Mouse (Mus musculus) MEL (cell line): ENCODE data around the gene Psat1.

Source experiments
- CTCF ChIP-seq, 3 experiments: IDR thresholded peaks in 2 of 3; conservative IDR thresholded peaks in 1 of 3; 2 replicates each; pipeline ENCODE4 v1.5.1; 2011 to 2012; ENCODE audit warnings: low read length in 3 of 3, low read depth in 2 of 3, mild to moderate bottlenecking in 2 of 3, improper control_type of control experiment in 1 of 3, inconsistent platforms in 1 of 3, mixed read lengths in 1 of 3, moderate library complexity in 1 of 3; ENCODE audit not compliant: control insufficient read depth in 1 of 3, insufficient read depth in 1 of 3, poor library complexity in 1 of 3, severe bottlenecking in 1 of 3
- EP300 ChIP-seq, 2 experiments: IDR thresholded peaks; 2 replicates each; pipeline ENCODE4 v1.6.1; 2011; ENCODE audit warnings: improper control_type of control experiment in 2 of 2, low read length in 2 of 2, low read depth in 1 of 2, mild to moderate bottlenecking in 1 of 2
- JUND ChIP-seq: IDR thresholded peaks from 2 replicates; pipeline ENCODE4 v1.6.1; 2011; ENCODE audit warnings: low read depth, mild to moderate bottlenecking, improper control_type of control experiment, low read length
- MAZ ChIP-seq: IDR thresholded peaks from 2 replicates; pipeline ENCODE4 v1.6.1; 2012; ENCODE audit warnings: low read depth, mild to moderate bottlenecking, inconsistent platforms, low read length, improper control_type of control experiment
- MYB ChIP-seq: IDR thresholded peaks from 2 replicates; pipeline ENCODE4 v1.6.1; 2011; ENCODE audit warnings: mild to moderate bottlenecking, low read depth, low read length, improper control_type of control experiment
- MYC ChIP-seq: IDR thresholded peaks from 2 replicates; pipeline ENCODE4 v1.6.1; 2011; ENCODE audit warnings: low read depth, mild to moderate bottlenecking, low read length, improper control_type of control experiment, moderate library complexity
- POLR2A ChIP-seq, 2 experiments: IDR thresholded peaks; 2 replicates each; pipeline ENCODE4 v1.6.1; 2011 to 2012; ENCODE audit warnings: low read length in 2 of 2, mild to moderate bottlenecking in 2 of 2, control low read depth in 1 of 2, improper control_type of control experiment in 1 of 2, low read depth in 1 of 2, moderate library complexity in 1 of 2; ENCODE audit not compliant: control insufficient read depth in 1 of 2, insufficient read depth in 1 of 2, poor library complexity in 1 of 2
- POLR2AphosphoS5 ChIP-seq: IDR thresholded peaks from 2 replicates; pipeline ENCODE4 v1.6.1; 2012; ENCODE audit warnings: low read depth, borderline replicate concordance, mild to moderate bottlenecking, inconsistent platforms, low read length, moderate library complexity, mixed read lengths
- SMC3 ChIP-seq: IDR thresholded peaks from 2 replicates; pipeline ENCODE4 v1.6.1; 2011; ENCODE audit warnings: low read depth, low read length, improper control_type of control experiment

DNA sequence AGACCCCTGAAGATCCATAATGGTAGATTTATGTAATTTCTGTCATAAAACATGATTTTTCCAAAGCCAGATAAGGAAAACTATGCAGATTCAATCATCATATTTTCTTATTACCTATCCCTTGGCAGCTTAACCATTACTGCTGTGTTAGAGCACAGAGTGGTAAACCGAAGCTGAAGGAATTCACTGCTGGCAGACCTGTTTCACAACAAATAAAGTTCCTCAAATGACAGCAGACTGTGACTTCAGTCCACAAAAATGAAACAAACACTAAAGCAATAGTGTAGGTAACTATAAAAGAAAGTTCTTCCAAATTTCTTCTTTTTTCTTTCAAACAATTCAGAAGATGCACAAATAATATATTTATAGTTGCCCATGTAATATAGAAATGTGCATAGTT, 43.0 kb upstream of the Psat1 start:
- TF ChIP-seq MYB (no peak), EP300 (IDR thresholded peaks at IDR 0.05; ENCODE audit: low read depth in 1 of 2, low read length in 2 of 2) (no peak), POLR2AphosphoS5 (no peak), JUND (no peak), MYC (no peak), MAZ (no peak), SMC3 (no peak), CTCF (IDR thresholded peaks at IDR 0.05 in 2 of 3, conservative IDR thresholded peaks at IDR 0.05 in 1 of 3; ENCODE audit: control insufficient read depth in 1 of 3, insufficient read depth in 1 of 3, low read depth in 2 of 3, low read length in 3 of 3, poor library complexity in 1 of 3, severe bottlenecking in 1 of 3) (no peak), POLR2A (IDR thresholded peaks at IDR 0.05; ENCODE audit: control insufficient read depth in 1 of 2, insufficient read depth in 1 of 2, low read depth in 1 of 2, low read length in 2 of 2, poor library complexity in 1 of 2) (no peak)
